Mouse (Mus musculus): ENCODE data around the gene Cela1.

Cela1 gene

DNA sequence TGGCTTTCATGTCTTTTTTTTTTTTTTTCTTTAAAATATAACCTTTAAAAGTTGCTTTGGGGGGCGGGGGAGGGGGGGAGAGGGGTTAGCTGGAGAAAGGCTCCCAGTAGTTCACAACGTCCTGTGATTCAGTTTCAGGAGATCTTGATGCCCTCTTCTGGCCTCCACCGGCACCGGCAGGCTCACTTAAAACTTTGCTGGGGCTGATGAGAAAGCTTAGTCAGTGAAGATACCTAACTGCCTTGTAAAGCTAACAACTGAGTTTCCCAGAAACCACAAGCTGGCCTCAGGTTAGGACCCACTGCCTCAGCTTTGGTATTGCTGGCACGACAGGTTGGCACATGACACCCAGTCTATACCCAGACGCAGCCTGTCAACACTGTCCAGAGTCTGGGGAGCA lies 50.1 kb downstream of the Cela1 start:
- DNase-seq (ENCODE audit: extremely low spot score, low read depth, low spot score): no peak

DNA sequence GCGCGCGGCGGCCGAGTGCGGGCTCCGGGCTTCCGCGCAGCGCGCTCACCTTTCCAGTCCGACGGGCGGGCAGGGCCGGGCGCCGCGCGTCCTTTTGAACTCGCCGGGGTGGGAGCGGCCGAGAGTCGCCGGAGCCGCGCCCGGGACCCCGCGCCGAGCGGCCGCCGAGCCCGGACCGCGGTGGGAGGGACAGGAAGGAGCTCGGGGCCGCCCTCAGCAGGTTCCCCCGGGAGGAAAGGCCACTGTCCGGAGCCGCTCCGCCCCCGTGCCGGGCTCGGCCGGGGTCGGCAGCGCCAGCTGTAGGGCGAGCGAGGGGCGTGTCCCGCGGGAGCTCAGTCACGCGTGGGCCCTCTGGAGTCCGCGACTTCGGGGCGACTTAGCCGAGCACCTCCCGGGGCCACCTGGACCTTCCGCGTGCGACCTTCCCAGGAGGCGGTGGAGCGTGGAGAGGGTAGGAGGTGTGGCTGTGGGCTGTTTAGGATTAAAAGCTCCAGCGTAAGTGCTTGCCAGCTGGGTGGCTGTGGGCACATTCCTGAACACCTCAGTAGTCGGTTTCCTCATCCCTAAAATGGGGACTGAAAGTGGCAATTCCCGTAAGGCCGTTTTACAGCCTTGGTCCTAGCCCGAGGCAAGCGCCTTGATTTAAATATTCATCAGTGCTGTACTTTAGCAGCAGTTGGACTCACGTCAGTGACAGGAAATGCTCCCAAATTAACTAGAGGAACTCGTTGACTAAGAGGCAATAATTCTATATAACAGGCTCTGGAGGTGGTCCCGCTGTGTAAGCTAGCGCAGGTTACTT lies 50.8 kb downstream of the Cela1 start, which contains the start of gene Smagp:
Smagp (minus strand) TSS at position 241 of the 802 bp plus-strand sequence.
- DNase-seq (ENCODE audit: extremely low spot score, low read depth, low spot score): no peak

DNA sequence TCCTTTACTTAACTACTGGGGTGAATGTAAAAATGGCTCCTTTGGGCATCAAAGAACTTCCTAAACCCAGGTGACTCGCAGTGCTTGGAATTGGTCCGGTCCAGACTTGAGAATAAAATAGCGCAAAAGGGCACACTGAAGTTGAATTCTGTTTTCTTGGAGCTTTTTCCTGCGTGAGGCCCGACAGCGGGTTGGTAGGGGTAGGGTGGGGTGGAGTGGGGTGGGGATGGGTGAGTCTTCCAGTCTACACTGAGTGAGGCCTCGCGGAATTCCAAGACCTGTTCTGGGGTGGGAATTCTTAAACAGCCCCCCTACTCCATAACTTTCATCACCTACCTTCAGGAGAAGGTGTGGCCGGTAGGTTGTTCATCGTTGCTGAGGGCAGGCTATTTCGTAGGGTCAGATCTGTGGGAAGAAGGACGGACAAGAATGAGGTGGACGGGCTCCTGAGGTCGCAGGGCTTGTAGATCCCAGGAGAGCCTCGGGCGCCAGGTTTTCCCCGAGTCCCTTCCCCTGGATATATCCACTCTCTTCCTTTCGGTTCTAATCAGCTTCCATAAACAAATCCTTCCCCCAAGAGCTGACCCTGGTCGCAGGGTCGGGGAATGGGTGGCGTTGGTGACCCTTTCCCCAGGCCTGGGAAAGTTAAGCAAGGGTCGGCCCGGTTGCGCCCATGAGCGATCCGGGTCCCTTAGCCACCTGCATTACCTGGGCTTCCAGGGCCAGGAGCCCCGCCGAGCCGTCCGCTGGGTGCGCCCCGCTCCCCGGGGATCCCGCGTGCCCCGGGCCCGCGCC lies 51.7 kb downstream of the Cela1 start:
- DNase-seq (ENCODE audit: extremely low spot score, low read depth, low spot score): no peak

DNA sequence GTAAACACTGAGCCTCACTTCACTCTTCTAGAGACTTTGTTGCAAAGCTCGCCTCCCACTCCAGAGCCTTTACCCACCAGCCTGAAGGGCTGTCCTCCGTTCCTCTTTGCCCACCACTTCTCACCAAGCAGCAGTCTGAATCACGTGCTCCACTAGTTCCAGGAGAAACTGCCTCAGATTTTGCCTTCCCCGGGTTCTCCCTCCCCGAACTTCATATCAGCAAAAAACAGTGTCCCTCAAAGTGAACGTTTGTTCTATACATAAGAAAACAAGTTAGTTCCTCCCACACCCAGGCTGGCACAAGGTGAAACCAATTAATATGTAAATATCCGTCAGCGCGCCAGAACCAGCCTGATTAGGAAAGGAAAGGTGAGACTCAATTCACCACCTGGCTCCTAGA lies 52.5 kb downstream of the Cela1 start:
- no peak for DNase-seq (ENCODE audit: extremely low spot score, low read depth, low spot score)

DNA sequence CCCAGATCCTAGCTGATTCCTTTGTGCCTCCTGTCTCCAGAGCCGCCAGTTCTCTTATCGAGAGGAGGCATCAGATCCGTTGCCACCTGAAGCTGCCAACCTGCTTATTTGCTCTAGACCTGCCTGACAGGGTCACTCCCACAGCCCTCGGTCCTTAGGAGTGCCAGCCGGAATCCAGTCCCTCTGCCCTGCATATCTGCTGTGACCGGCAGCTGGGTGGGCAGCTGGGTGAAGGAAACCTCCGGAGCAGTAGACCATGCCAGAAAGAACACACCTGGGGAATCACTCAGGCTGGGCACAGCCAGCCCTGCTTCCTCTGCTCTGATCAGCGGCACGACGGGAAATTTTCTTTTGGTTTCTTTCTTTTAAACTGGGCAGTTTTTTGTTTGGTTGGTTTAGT lies 54.4 kb downstream of the Cela1 start:
- no peak for DNase-seq (ENCODE audit: extremely low spot score, low read depth, low spot score)

DNA sequence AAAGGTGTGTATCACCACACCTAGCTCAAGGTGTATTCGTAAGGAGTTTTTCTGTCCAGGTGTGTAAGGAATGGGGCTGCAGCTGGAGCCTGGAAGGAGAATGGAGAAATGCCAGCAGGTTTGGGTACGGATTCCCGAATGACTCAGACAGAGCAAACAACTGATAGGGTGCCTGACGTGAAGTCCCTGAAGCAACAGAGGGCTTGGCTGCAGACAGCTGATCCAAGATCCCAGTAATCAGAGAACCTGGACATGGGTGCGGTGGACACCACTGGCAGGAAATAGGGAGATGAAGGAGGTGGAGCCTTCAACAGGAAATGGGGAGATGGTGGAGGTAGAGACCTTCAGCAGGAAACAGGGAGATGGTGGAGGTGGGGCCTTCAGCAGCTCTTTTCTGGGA lies 55.4 kb downstream of the Cela1 start:
- no peak for DNase-seq (ENCODE audit: extremely low spot score, low read depth, low spot score)

DNA sequence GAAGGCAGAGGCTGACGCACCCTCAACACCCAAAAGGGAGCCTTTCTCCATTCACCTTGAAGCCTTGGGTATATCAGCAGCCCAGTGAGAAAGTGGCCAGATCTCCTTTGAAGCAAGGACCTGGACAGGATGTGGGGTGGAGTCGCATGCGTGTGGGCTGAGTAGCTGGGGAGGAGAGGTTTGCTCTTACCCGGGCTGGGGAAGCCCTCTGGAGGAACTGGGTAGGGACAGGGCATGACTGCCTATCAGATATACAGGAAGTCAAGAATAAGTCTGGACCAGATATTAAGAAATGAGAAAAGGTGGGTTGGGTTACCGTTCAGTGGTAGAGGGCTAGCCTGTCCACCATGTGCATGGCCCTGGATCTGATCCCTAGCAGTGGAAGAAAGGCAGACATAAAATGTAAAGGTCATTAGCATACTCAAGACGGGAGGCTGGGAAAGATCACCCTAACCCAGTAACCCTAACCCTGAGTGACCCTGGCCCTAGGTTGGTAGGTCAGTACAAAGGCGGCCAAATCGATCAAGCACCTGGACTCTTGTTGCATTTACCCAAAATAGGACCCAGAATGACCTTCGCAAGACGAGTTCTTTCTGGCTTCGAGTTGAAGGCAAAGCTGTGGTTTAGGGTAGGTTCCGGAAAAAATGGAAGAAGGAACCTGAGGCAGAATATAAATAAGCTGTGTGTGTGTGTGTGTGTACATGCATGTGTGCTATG lies 56.1 kb downstream of the Cela1 start:
- no peak for DNase-seq (ENCODE audit: extremely low spot score, low read depth, low spot score)

DNA sequence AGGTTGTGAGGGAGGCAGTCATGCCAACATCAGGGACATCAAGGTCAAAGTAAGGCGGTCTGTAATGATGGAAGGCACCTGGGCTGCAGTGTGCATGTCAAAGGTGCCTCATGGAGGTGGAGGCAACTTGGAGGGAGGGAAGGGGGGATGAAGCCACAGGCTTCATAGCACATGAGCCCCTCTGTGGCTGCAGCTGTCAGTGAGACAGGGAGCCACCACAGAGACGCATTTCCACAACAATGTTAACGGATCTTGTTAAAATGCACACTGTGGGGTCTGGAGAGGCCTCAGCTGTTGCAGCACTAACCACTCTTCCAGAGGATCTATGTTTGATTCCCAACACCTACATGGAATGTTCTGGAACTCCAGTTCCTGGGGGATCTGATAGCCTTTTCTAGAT lies 57.6 kb downstream of the Cela1 start:
- DNase-seq (ENCODE audit: extremely low spot score, low read depth, low spot score): no peak

DNA sequence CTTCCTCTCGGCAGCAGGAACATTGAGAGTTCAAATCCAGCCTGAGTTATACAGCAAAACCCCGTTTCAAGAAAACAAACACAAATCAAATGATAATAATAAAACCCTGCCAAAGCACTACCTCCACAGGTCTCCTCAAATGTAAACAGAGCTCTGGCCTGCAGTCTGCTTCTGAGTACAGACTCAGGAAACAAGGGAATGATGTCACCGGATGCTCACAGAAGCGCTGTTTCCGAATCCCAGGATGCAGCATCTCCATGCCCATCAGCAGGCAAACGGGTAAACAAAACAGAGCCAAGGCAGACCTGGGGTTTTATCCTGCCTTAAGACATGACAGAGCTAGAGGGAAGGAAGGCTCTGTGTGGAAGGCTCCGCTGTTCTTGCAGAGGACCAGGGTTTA lies 58.9 kb downstream of the Cela1 start:
- no peak for DNase-seq (ENCODE audit: extremely low spot score, low read depth, low spot score)

DNA sequence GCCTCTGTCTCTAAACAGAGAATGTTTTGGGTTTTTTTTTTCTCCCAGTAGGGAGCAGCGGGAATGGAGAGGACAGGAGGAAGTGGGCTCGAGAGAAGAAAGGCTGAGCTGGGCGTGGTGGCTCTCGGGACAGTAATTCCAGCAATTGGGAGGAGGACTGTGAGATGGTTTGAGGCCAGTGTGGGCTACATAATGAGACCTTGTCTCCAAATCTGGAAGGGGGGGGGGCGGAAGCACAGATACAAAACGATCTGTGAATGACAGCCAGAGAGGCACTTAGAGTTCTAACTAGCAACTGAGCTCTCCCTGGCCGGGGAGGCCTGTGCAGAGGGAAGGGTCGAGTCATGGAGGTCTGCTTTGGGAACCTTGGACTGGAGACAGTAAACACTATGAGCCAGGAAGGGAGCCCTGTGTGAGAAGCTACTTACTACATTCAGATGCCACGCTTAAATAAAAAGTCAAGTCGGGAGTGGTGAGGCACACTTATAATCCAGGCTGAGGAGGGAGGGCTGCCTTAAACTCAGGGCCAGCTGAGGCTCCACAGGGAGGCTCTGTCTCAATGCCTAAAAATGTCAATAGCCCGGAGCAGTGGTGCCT lies 59.8 kb downstream of the Cela1 start:
- no peak for DNase-seq (ENCODE audit: extremely low spot score, low read depth, low spot score)

DNA sequence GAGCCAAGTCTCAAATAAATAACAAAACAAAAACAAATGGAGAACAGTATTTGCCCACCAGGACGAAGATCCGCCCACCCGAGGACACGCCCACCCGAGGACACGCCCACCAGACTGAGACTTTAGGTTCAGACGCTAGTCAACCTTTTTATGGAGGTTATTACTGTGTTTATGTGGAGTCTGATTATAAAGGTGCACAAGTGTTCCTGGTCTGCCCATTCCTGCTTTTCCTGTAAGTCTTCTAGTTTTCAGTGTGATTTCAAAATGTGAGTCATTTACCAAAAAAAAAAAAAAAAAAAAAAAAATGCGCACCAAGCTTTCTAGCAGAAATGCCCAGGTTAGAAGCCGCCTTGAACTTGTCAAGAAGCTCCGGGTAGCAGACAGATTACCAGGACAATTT lies 60.4 kb downstream of the Cela1 start:
- DNase-seq (ENCODE audit: extremely low spot score, low read depth, low spot score): no peak

DNA sequence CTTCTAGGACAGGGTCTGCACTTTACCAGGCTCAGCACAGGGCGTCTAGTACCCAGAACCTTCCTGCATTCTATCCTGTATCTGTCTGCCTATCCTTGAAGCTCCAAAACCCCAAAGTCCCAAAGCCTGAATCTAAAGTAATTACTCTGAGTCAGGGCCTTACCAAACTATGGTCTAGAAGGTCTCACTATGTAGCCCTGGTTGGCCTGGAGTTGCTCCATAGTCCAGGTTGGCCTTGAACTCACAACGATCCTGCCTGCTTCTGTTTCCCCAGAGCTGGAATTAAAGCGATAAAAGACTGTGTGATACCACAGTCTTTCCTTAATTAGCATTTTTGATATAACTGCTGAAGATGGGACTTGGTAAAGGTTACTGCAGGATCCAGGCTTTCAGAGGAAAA lies 63.3 kb downstream of the Cela1 start:
- DNase-seq (ENCODE audit: extremely low spot score, low read depth, low spot score): no peak
